Mouse (Mus musculus) embryonic facial prominence, embryonic 15.5 days (tissue): Measurements from ENCODE around the gene Ciz1. TPM values are rescaled to one million over a fixed set of nuclear protein-coding genes. Genes with fewer than 3 reads are reported as not detected.

Experiments
- ATAC-seq: fragments of 200-750 bp; cut with Nextera tagmentation; 2 replicates; pipeline ENCODE4 v1.8.0; 2017; ENCODE audit warnings: low read depth, moderate TSS enrichment; ENCODE audit not compliant: insufficient number of reproducible peaks, low FRiP score, low TSS enrichment
- H3K27ac ChIP-seq: fragments of 300-500 bp; sonication (generic); replicated peaks from 2 replicates; pipeline ENCODE4 v1.5.1; 2015; ENCODE audit warnings: mild to moderate bottlenecking, inconsistent platforms
- H3K27me3 ChIP-seq: fragments of 300-500 bp; sonication (generic); 2 replicates; pipeline ENCODE4 v1.6.1; 2015; ENCODE audit warnings: inconsistent platforms
- H3K36me3 ChIP-seq: fragments of 300-500 bp; sonication (generic); 2 replicates; pipeline ENCODE4 v1.6.1; 2015; ENCODE audit warnings: mild to moderate bottlenecking, inconsistent platforms
- H3K4me1 ChIP-seq: fragments of 300-500 bp; sonication (generic); 2 replicates; pipeline ENCODE4 v1.6.1; 2015; ENCODE audit warnings: inconsistent platforms
- H3K4me2 ChIP-seq: fragments of 300-500 bp; sonication (generic); replicated peaks from 2 replicates; pipeline ENCODE4 v1.6.1; 2015; ENCODE audit warnings: mild to moderate bottlenecking, inconsistent platforms
- H3K4me3 ChIP-seq: fragments of 300-500 bp; sonication (generic); replicated peaks from 2 replicates; pipeline ENCODE4 v1.5.1; 2015; ENCODE audit warnings: mild to moderate bottlenecking, inconsistent platforms
- H3K9ac ChIP-seq: fragments of 300-500 bp; sonication (generic); 2 replicates; pipeline ENCODE4 v1.6.1; 2015; ENCODE audit warnings: inconsistent platforms
- H3K9me3 ChIP-seq: fragments of 300-500 bp; sonication (generic); replicated peaks from 2 replicates; pipeline ENCODE4 v1.6.1; 2016; ENCODE audit warnings: inconsistent platforms
- WGBS: fragments of 180-500 bp; shearing (Covaris S2); methylation state at CpG from one replicate; pipeline ENCODE4 v1.1.7; 2015; 5-methylcytosine and 5-hydroxymethylcytosine counted together
- polyA plus RNA-seq: library from polyadenylated mRNA; unstranded; fragments of >200 nt; fragmentation: Nextera tagmentation; extraction: Ambion mirVana; gene quantifications from 2 replicates; pipeline ENCODE4 v1.2.1, GENCODE M21; 2015

Gene Ciz1
- polyA plus RNA-seq, 1 experiment from 2014 or later = 57.3 TPM

DNA sequence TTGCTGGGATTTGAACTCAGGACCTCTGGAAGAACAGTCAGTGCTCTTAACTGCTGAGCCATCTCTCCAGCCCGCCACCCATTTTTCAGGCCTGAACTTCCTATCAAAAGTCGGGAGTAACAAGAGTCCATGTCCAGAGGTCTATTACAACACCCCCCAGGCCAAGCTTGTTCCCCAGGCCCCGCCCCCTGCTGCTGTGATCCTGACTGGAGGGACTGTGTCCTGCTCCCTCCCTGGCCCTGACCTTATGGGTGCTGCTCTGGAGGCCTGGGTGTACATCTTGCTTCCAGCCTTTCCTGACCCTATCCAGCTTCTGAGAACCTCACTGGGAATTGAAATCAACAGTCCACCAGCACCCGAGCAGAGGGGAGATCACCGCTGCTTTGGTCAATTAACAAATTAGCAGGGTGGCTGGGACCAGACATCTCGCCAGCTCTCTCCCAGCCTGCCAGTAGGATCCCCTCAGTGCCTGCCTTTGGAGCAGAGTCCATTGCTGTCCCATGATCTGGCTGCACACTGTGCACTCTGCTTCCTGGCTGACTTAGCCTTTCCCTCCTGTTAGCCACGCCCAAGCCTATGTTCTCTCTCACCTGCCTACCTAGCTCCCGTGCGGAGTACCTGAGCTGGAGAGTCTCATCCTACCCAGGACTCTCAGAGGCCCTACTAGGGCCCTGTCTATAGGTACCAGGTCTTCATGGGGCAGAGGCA lies 30.4 kb upstream of the Ciz1 start:
- Histone ChIP-seq H3K4me2 (no peak overlapping the region), H3K27ac (peak overlapping the region; percentile 60; the same call in 1 of the 2 replicates), H3K9me3 (no peaks in the 10 kb centered on the region), H3K27me3 (no peaks in the 10 kb centered on the region), H3K36me3 (peaks cover 15% of the 10 kb centered on the region), H3K4me1 (peaks cover 64% of the 10 kb centered on the region), H3K4me3 (no peak overlapping the region), H3K9ac (no peak overlapping the region)
- WGBS = 58% methylated on average over 9 of the region's 9 CpGs
- no peak for ATAC-seq

DNA sequence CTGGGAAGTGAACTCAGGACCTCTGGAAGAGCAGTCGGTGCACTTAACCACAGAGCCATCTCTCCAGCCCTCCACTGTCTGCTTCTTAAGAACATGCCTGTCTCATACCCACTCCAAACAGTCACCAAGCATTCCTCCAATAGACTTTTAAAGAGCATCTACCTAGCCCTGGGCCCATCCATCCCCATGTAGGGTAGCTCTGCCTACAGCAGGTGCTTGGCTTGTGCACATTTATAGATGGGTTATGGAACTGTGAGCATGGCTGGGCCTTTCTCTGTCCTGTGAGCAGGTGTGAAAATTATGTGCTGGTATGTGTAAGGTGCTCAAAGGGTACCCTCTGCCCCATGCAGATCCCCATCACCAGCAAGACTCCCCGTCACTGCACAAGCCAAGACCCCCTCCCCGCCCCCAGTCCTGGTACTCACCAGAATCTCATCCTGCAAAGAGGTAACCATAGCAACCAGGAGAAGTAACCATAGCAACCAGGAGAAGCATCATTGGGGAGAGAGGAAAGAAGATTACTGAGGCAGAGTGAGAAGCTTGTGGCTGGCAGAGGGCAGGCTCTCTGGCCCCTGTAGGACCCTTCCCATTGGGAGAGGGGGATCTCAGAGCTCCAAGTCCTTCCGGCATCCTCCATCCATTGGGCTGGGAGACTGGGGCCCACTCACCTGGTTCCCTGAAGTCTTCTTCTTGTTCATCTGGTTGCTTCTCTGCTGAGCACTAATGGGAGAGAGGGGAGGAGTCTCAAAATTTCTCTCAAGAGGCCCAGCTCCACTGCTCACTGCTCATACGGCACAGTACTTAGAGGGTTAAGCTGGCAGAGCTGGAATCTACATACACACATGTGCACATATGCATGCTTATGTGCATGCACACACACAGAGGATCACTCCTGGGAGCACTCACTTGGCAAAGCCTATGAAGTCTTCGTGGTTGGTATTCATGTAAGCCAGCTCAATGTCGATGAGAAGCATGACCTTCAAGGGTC lies 29.1 kb upstream of the Ciz1 start:
- H3K4me1 ChIP-seq = peaks cover 63% of the 10 kb centered on the region
- no peak overlapping the region for H3K4me2 ChIP-seq
- H3K9ac ChIP-seq = no peak overlapping the region
- no peaks in the 10 kb centered on the region for H3K9me3 ChIP-seq
- no peak for ATAC-seq
- no peaks in the 10 kb centered on the region for H3K27me3 ChIP-seq
- 67% methylated on average over 7 of the region's 7 CpGs for WGBS
- no peak overlapping the region for H3K4me3 ChIP-seq
- peaks cover 15% of the 10 kb centered on the region for H3K36me3 ChIP-seq
- H3K27ac ChIP-seq = 0 out of 2 replicates have a peak overlapping the region, but pooled peaks have one; percentile 60

DNA sequence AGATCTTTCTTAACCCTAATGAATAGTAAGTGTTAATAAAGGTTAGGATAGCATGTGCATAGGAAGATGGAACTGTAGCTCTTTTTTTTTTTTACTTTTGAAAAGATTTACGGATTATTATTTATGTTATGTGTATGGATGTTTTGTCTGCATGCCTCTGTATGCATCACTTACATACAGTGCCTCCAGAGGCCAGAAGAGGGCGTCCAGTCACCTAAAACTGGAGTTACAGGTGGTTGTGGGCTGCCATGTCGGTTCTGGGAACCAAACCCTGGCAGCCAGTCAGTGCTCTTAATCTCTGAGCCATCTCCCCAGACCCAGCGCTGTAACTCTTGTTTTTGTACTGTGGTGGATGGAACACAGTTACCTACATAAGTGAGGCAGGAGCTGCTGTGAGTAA lies 27.8 kb upstream of the Ciz1 start:
- Histone ChIP-seq H3K4me2 (no peak overlapping the region), H3K9me3 (no peaks in the 10 kb centered on the region), H3K27me3 (no peaks in the 10 kb centered on the region), H3K4me3 (no peak overlapping the region), H3K4me1 (peaks cover 69% of the 10 kb centered on the region), H3K27ac (no peak overlapping the region), H3K36me3 (peaks cover 15% of the 10 kb centered on the region), H3K9ac (no peak overlapping the region)
- no peak for ATAC-seq
- WGBS = 57% methylated on average over 4 of the region's 4 CpGs

DNA sequence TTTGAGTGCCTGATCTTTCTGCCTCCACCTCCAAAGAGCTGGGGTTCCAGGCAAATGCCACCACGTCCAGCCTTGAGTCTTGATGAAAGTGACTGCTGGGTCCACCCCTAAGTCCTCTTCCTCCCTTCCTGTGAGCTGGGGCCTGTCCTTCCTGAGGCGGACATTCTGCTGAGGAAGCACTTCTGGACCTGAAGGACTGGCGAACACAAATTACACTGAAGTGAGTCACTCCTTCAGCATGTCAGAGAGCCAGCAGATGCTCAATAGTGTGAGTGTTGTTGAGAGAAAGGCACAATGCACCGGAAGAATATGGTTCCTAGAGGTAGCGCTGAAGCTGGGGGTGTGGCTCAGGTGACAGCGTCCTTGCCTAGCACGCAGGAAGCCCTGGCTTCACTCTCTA lies 26.8 kb upstream of the Ciz1 start:
- no peak overlapping the region for H3K4me3 ChIP-seq
- H3K36me3 ChIP-seq = peaks cover 15% of the 10 kb centered on the region
- H3K9me3 ChIP-seq = no peaks in the 10 kb centered on the region
- H3K27ac ChIP-seq = peak overlapping the region; percentile 35
- no peak for ATAC-seq
- H3K9ac ChIP-seq = no peak overlapping the region
- no peak overlapping the region for H3K4me2 ChIP-seq
- WGBS = 50% methylated on average over 7 of the region's 7 CpGs
- peaks cover 68% of the 10 kb centered on the region for H3K4me1 ChIP-seq
- H3K27me3 ChIP-seq = no peaks in the 10 kb centered on the region

DNA sequence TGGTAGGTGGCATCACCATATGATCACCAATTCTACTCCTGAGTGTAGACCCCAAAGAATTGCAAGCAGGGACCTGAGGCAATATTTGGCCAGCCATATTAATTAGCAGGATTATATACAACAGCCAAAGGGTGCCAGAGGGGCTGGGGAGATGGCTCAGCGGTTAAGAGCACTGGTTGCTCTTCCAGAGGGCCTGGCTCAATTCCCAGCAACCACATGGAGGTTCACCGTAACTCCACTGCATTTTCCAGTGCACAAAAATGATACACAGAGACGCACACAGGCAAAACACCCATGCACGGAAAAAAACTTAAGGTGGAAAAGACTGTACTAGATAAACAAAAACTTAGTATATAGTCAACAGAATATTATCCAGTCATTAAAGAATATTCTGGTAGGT lies 24.9 kb upstream of the Ciz1 start:
- WGBS = 48% methylated on average over 4 of the region's 4 CpGs
- Histone ChIP-seq H3K4me3 (no peak overlapping the region), H3K4me1 (peaks cover 60% of the 10 kb centered on the region), H3K4me2 (no peak overlapping the region), H3K27me3 (no peaks in the 10 kb centered on the region), H3K27ac (peak overlapping the region; percentile 44; the same call in 1 of the 2 replicates), H3K9me3 (no peaks in the 10 kb centered on the region), H3K36me3 (peaks cover 15% of the 10 kb centered on the region), H3K9ac (no peak overlapping the region)
- ATAC-seq = no peak

DNA sequence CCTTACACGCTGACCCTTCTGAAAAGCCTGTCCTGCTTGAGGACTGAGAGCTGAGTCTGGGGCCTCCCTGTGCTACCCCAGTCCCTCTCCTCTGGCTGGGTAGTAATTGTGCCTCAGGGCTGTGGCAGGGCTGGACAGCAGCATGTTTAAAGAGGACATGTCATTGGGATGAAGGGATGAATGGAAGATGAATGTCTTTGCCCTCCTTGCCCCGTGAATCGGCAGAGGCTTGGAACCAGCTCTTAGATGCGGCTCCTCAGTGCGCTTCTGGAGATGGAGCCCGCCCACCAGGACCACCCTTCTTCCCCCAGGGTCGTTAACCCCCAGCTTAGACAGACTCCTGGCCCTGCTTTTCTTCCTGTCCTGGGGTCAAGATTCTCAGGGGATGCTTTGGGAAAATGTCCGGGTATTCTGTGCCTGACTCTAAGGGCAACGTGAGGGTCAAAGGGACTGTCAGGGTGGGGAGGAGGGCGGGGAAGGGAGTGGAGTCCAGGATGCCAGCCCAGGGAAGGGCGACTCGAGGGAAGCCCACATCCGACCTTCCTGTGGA lies 23.1 kb upstream of the Ciz1 start:
- peak overlapping the region; percentile 96 for H3K27ac ChIP-seq
- no peak overlapping the region for H3K4me3 ChIP-seq
- no peak overlapping the region for H3K4me2 ChIP-seq
- H3K36me3 ChIP-seq = peaks cover 13% of the 10 kb centered on the region; the same call in 1 of the 2 replicates
- no peaks in the 10 kb centered on the region for H3K9me3 ChIP-seq
- H3K9ac ChIP-seq = no peak overlapping the region
- no peak for ATAC-seq
- H3K4me1 ChIP-seq = peaks cover 54% of the 10 kb centered on the region
- H3K27me3 ChIP-seq = no peaks in the 10 kb centered on the region
- 25% methylated on average over 13 of the region's 13 CpGs for WGBS

DNA sequence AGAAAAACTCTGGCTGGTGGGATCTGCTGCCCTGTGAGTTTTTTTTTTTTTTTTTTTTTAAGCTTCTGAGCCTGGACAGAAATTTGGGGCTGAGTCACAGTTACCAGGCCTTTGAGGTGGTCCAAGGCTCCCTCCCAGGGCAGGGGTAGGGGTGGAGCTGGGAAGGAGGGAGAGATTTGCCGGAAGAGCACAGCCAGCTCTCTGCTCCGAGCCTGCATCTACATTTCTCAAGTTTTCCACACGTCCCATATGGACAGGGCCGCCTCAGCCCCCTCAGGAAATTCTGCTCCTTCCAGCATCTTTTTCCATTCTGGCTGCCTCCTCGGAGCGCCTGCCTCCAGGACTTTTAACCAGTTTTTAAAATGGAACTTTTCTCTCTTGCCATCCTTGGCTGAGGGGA lies 22.6 kb upstream of the Ciz1 start:
- Histone ChIP-seq H3K4me1 (peaks cover 54% of the 10 kb centered on the region), H3K9ac (no peak overlapping the region), H3K36me3 (peaks cover 18% of the 10 kb centered on the region), H3K4me2 (no peak overlapping the region), H3K4me3 (no peak overlapping the region), H3K27ac (peak overlapping the region; percentile 96), H3K9me3 (no peaks in the 10 kb centered on the region), H3K27me3 (no peaks in the 10 kb centered on the region)
- 10% methylated on average over 6 of the region's 6 CpGs for WGBS
- peak; percentile 71 for ATAC-seq

DNA sequence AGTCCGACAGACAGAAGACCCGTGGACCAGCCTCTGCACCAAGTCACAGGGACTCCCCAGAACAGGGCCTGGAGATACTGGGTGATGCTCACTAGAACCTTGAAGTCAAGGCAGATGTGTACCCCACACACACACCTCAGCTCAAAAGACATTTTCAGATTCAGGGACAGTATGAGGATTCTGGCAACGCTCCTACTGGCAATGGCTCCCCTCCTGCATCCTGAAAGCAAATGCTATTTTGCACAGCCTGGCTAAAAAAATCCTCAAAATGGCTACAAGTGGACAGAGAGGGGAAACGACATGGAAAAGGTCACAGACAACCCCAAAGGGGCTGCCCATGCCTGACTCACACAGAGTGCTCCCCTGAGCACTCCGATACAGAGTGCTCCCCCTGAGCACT lies 20.0 kb upstream of the Ciz1 start:
- Histone ChIP-seq H3K9ac (no peak overlapping the region), H3K9me3 (no peaks in the 10 kb centered on the region), H3K4me1 (peaks cover 35% of the 10 kb centered on the region), H3K27ac (no peak overlapping the region), H3K4me3 (no peak overlapping the region), H3K4me2 (no peak overlapping the region), H3K36me3 (peaks cover 37% of the 10 kb centered on the region), H3K27me3 (no peaks in the 10 kb centered on the region)
- ATAC-seq = no peak
- WGBS = 85% methylated on average over 5 of the region's 5 CpGs

DNA sequence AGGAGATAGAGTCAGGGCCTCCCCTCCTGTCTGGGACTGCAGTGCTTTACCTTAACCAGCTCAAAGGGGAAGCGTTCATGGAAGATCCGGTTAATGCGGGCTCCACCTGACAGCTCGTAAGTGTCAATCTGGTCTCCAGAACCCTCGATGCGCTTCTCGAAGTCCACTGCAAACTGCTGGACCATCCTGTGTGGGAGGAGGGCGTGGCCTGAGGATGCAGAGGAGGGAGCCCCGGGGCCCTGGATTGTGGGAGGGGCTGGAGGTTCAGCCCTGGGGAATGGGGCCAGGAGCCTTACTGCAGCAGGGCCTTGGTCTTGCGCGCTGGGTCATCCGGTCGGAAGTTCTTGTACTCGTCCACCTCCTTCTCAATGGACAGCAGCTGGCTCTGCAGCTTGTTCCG lies 16.2 kb upstream of the Ciz1 start:
- H3K4me2 ChIP-seq = no peak overlapping the region
- ATAC-seq = no peak
- H3K27ac ChIP-seq = no peak overlapping the region
- 59% methylated on average over 15 of the region's 15 CpGs for WGBS
- peaks cover 62% of the 10 kb centered on the region for H3K36me3 ChIP-seq
- H3K9me3 ChIP-seq = no peaks in the 10 kb centered on the region
- H3K9ac ChIP-seq = no peak overlapping the region
- no peaks in the 10 kb centered on the region for H3K27me3 ChIP-seq
- H3K4me3 ChIP-seq = no peak overlapping the region
- H3K4me1 ChIP-seq = peaks cover 1% of the 10 kb centered on the region; the same call in 1 of the 2 replicates

DNA sequence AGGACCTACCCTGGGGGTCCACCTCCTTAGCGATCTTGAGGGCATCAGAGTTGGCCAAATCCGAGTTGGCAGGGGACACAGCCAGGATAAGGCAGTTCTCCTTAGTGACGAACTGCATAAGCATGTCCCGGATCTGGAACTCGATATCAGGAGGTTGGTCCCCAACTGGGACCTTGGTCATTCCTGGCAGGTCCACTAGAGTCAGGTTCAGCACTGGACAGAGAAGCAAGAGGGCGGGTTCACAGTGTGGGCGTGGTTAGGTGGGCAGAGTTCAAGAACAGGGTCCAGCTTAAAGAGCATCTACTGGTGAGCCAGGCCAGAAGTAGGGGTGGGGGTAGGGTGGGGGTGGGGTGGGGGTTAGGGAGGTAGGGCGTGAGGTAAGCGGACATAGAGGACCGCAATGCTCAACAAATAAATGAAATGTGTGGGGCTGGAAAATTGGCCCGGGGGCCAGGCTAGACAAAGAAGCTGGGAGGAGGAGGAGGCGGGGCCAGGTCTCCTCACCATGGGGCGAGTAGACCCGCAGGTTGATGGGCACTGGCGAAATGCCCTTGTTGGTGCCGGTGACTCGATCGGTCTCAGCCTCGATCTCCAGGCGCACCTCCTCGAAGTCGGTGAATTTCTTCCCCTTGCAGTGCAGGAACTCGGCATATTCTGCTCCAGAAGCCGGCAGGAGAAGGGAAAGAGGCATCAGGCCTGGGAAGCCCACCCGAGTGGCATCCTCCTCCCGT lies 12.1 kb upstream of the Ciz1 start:
- ATAC-seq = no peak

More for the DNA sequence above, 12.1 kb upstream of the Ciz1 start:
- Histone ChIP-seq H3K4me1 (peaks cover 33% of the 10 kb centered on the region), H3K4me3 (no peak overlapping the region), H3K9me3 (no peaks in the 10 kb centered on the region), H3K27me3 (no peaks in the 10 kb centered on the region), H3K4me2 (no peak overlapping the region), H3K36me3 (peaks cover 51% of the 10 kb centered on the region), H3K9ac (no peak overlapping the region), H3K27ac (no peak overlapping the region)
- 45% methylated on average over 26 of the region's 26 CpGs for WGBS
